Mouse (Mus musculus) CD8-positive naive resting alpha-beta T cell, adult 57 days (primary cell): ENCODE measurements around the gene Pigl. TPM values are rescaled to one million over a fixed set of nuclear protein-coding genes. Genes with fewer than 3 reads are reported as not detected.

Source experiments
- total RNA-seq: library from RNA; stranded (reverse); gene quantifications from one replicate; pipeline ENCODE4 v1.2.4, GENCODE M21; 2023

The Pigl gene
- total RNA-seq: 7.1 TPM

GRCm38 (mm10) chr11:62458276-62458724, at the start of gene Pigl, which contains the start of gene Ncor1:
Pigl (plus strand) TSS chr11:62458460.
Ncor1 (minus strand) TSS chr11:62458541.

GRCm38 (mm10) chr11:62539089-62539890, 81.0 kb downstream of the Pigl start, which contains the start of gene Cenpv:
Cenpv (minus strand) TSS chr11:62539261.

GRCm38 (mm10) chr11:62550727-62551225, 92.5 kb downstream of the Pigl start, which contains the start of gene Ubb:
Ubb (plus strand) TSS chr11:62551171.

Other genes starting within 250 kb of the Pigl start
- gene Adora2b, start 209.5 kb upstream of the Pigl start, total RNA-seq: not detected
- gene Zswim7, start 177.1 kb upstream of the Pigl start, total RNA-seq: 5.6 TPM
- 20.1 TPM for gene Ttc19, start 177.0 kb upstream of the Pigl start, total RNA-seq
- 433 TPM for gene Ncor1, start 81 bp downstream of the Pigl start, total RNA-seq
- 7.4 TPM for gene Cenpv, start 80.8 kb downstream of the Pigl start, total RNA-seq
- 1,228 TPM for gene Ubb, start 92.7 kb downstream of the Pigl start, total RNA-seq
- gene Trpv2, start 116.0 kb downstream of the Pigl start, total RNA-seq: 50.0 TPM
- 0.86 TPM for gene Lrrc75a, start 190.1 kb downstream of the Pigl start, total RNA-seq
- 23.4 TPM for gene Mmgt2, start 190.2 kb downstream of the Pigl start, total RNA-seq